Mouse (Mus musculus) MEL (cell line): ENCODE measurements around the gene Gm37240.
A peak's percentile ranks its signal among the peaks of the same experiment; 100 is the strongest.

ENCODE experiments used
- BHLHE40 ChIP-seq: IDR thresholded peaks from 2 replicates; pipeline ENCODE4 v1.6.1; 2012; ENCODE audit warnings: low read depth, mild to moderate bottlenecking, inconsistent platforms, low read length, improper control_type of control experiment, borderline replicate concordance
- CTCF ChIP-seq, 3 experiments: IDR thresholded peaks in 2 of 3; conservative IDR thresholded peaks in 1 of 3; 2 replicates each; pipeline ENCODE4 v1.5.1; 2011 to 2012; ENCODE audit warnings: low read length in 3 of 3, low read depth in 2 of 3, mild to moderate bottlenecking in 2 of 3, improper control_type of control experiment in 1 of 3, inconsistent platforms in 1 of 3, mixed read lengths in 1 of 3, moderate library complexity in 1 of 3; ENCODE audit not compliant: control insufficient read depth in 1 of 3, insufficient read depth in 1 of 3, poor library complexity in 1 of 3, severe bottlenecking in 1 of 3
- GABPA ChIP-seq: IDR thresholded peaks from 2 replicates; pipeline ENCODE4 v1.6.1; 2012; ENCODE audit warnings: low read depth, mild to moderate bottlenecking, inconsistent platforms, low read length, improper control_type of control experiment, moderate library complexity
- KAT2A ChIP-seq: conservative IDR thresholded peaks from 2 replicates; pipeline ENCODE4 v1.6.1; 2012; ENCODE audit warnings: low read depth, low read length, improper control_type of control experiment, inconsistent platforms
- MAZ ChIP-seq: IDR thresholded peaks from 2 replicates; pipeline ENCODE4 v1.6.1; 2012; ENCODE audit warnings: low read depth, mild to moderate bottlenecking, inconsistent platforms, low read length, improper control_type of control experiment
- MYB ChIP-seq: IDR thresholded peaks from 2 replicates; pipeline ENCODE4 v1.6.1; 2011; ENCODE audit warnings: mild to moderate bottlenecking, low read depth, low read length, improper control_type of control experiment
- NELFE ChIP-seq: IDR thresholded peaks from 2 replicates; pipeline ENCODE4 v1.6.1; 2011; ENCODE audit warnings: low read depth, low read length, improper control_type of control experiment
- POLR2A ChIP-seq, 2 experiments: IDR thresholded peaks; 2 replicates each; pipeline ENCODE4 v1.6.1; 2011 to 2012; ENCODE audit warnings: low read length in 2 of 2, mild to moderate bottlenecking in 2 of 2, control low read depth in 1 of 2, improper control_type of control experiment in 1 of 2, low read depth in 1 of 2, moderate library complexity in 1 of 2; ENCODE audit not compliant: control insufficient read depth in 1 of 2, insufficient read depth in 1 of 2, poor library complexity in 1 of 2
- POLR2AphosphoS2 ChIP-seq: IDR thresholded peaks from 2 replicates; pipeline ENCODE4 v1.6.1; 2011; ENCODE audit warnings: low read length, improper control_type of control experiment
- POLR2AphosphoS5 ChIP-seq: IDR thresholded peaks from 2 replicates; pipeline ENCODE4 v1.6.1; 2012; ENCODE audit warnings: low read depth, borderline replicate concordance, mild to moderate bottlenecking, inconsistent platforms, low read length, moderate library complexity, mixed read lengths
- SIN3A ChIP-seq: IDR thresholded peaks from 2 replicates; pipeline ENCODE4 v1.6.1; 2012; ENCODE audit warnings: low read length, improper control_type of control experiment, inconsistent platforms
- TBP ChIP-seq: IDR thresholded peaks from 2 replicates; pipeline ENCODE4 v1.8.0; 2011; ENCODE audit warnings: low read depth, low read length, improper control_type of control experiment
- USF1 ChIP-seq: IDR thresholded peaks from 2 replicates; pipeline ENCODE4 v1.6.1; 2014; ENCODE audit warnings: low read depth, mild to moderate bottlenecking, inconsistent platforms, low read length, improper control_type of control experiment, moderate library complexity
- ZC3H11A ChIP-seq: IDR thresholded peaks from 2 replicates; pipeline ENCODE4 v1.6.1; 2012; ENCODE audit warnings: low read depth, mild to moderate bottlenecking, inconsistent platforms, low read length, improper control_type of control experiment

DNA sequence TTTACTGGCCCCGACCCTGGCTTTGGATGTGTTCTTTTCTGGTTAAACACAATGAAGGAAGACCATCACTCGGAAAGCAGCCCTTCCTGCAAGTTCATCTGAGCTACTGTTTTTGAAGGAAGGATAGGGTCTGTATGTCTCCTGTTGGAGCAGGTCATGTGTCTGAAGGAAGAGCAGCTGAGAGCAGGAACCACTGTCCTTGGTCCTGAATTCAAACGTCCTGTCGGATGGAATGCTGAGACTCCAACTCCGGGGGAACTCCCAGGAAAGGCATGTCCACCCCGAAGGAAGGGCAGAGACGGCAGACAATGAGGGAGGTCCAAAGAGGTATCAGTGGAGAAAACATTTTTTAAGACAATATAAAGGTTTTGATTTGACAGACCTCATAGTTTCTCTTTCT lies 741.8 kb downstream of the Gm37240 start:
- TF ChIP-seq MYB (no peak), POLR2AphosphoS5 (no peak), KAT2A (no peak), CTCF (IDR thresholded peaks at IDR 0.05 in 2 of 3, conservative IDR thresholded peaks at IDR 0.05 in 1 of 3; ENCODE audit: control insufficient read depth in 1 of 3, insufficient read depth in 1 of 3, low read depth in 2 of 3, low read length in 3 of 3, poor library complexity in 1 of 3, severe bottlenecking in 1 of 3) (no peak), POLR2AphosphoS2 (no peak), TBP (no peak), BHLHE40 (no peak), USF1 (0 out of 2 replicates have a peak, but pooled peaks have one; percentile 28), SIN3A (no peak), ZC3H11A (no peak), POLR2A (IDR thresholded peaks at IDR 0.05; ENCODE audit: control insufficient read depth in 1 of 2, insufficient read depth in 1 of 2, low read depth in 1 of 2, low read length in 2 of 2, poor library complexity in 1 of 2) (no peak), GABPA (no peak), NELFE (no peak), MAZ (no peak)
